Mouse (Mus musculus) brain, embryonic 18.5 days (tissue): ENCODE measurements around the gene Hadh.
A peak's percentile ranks its signal among the peaks of the same experiment; 100 is the strongest.

Source experiments
- DNase-seq: peaks from one replicate; pipeline ENCODE4 v3.0.0-alpha.2; 2012; ENCODE audit warnings: low read depth, low spot score

Hadh gene

GRCm38 (mm10) chr3:131228083-131228482 lies 43.8 kb downstream of the Hadh start:
- no peak for DNase-seq

DNA sequence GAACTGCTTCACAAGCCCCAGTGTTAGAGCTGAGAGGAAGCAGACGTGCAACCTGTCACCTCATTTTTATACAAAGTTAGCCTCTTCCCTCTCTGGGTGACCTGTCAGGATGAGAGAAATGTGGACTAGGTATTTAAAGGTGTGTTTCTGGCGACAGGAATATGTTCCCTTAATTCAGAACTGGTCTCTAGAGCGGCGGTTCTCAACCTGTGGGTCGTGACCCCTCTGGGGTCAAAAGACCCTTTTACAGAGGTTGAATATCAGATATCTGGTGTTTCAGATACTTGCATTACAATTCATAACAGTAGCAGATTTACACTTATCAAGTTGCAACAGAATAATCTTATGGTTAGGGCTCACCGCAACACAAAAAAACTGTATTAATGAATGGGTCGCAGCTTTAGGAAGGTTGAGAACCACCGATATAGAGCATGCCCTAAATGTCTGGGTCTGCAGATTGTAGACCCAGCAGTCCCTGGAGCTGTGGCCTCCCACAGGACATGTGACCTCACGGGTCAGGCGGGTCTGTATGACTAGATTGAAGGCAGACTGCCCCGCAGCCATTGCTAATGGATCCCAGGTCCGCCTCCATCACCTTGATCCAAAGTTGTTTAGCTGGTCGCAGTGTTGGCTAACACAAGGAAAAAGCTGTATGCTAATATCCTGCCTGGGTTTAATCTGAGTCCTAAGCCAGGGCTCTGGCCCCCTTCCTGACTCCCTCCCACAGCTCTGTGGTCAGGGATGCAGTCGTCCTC lies 53.1 kb downstream of the Hadh start:
- DNase-seq = no peak

DNA sequence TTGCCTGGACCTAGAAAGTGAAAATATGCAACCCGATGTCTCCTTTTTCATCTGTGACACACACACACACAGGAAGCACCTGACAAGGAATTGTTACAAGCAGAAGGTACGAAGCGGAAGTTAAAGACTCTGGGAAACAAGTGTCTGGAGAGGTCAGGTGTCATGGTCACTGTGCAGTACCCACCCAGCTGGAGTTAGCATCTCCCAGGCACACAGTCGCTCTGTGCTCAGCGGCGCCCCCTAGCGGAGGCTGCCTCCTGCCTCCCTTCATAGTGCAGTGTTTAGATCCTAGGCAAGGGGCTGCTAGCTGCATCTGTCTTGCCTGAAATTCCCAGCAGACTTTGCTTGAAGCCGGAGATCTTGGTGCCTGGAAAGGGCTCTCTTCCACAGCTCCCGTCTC lies 57.1 kb downstream of the Hadh start:
- no peak for DNase-seq

- DNase-seq = no peak
These were observed 57.7 kb downstream of the Hadh start for GRCm38 (mm10) chr3:131214060-131214658.

GRCm38 (mm10) chr3:131212200-131212599 lies 59.7 kb downstream of the Hadh start:
- DNase-seq = no peak

DNA sequence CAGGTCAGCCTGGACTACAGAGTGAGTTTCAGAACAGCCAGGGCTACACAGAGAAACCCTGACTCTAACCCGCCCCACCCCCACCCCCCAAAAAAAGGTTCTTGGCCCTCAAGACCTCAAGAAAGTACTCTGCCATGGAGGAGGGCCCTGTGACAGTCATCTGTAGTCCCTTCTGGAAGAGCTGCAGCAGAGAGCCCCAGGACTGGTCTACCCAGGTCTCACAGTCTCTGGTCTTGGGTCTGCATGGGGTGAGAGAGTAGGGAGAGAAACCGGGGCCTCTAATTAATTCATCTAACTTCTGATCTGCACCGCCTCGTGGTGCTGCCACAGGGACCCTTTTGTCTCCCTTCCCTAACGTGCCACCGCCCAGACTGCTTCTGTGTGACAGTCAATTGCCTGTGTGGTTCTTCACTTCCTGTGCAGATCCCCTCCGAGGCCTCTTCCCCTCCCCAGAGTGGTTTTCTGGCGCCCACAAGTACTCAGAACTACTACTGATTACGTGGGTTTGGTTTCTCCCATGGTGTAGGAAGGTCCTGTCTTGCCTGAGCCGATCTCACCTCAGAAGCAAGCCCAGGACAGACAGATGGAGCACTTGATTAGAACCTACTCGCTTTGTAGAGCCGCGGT lies 63.5 kb downstream of the Hadh start:
- DNase-seq = no peak

DNA sequence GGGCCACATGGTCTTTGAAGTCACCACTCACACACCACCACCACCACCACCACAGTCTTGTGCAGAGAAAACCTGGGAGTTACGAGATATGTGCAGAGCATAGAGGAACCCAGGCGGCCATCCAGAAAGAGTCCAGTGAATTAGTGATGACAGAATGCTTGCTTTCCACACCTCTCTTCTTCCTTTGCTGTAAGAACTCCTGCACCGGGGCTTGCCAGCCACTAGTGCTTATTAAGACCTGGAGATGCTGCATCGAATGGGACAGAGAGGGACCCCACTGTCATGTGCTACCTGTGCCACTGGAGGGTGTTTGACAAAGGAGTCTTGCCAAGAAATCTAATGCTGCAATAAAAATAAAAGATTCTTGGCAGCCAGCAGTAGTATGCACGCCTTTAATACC lies 64.1 kb downstream of the Hadh start:
- no peak for DNase-seq

- DNase-seq = no peak
These were observed 69.6 kb downstream of the Hadh start for GRCm38 (mm10) chr3:131202311-131202710.

DNA sequence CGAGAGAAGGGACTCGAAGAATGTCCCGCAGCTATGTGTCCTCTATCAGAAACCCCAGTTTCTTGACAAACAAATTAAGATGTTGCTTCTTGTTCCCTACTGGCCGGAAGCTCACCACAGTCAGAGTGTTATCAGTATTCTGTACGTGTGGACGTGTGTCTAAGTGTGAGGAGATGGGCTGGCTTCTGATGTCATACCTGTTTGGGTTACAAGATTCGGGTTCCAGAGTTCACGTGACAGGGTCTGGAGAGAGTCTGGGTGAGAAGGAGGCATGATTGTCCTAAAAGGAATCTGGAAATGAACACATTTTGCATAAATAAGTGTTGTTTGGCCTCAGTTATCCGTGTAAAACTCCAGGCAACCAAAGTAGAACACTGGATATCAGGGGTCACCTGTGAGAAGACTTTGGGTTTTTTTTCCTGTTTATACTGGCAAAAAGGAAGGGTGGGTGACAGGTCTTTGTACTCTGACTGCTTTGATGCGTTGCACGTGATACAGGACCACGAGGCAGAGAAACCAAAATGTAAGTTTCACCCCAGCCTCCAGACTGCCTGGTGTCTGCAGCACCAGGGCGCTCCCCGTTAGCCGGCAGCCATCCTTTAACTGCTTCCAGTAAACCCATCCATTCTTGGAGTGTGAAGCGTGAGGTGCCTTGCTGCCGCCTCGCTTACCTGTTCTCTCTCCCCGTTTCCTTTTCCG lies 72.2 kb downstream of the Hadh start:
- no peak for DNase-seq

- peak; percentile 16 for DNase-seq
These were observed 72.9 kb downstream of the Hadh start for GRCm38 (mm10) chr3:131198991-131199390.

- no peak for DNase-seq
These were observed 75.3 kb downstream of the Hadh start for GRCm38 (mm10) chr3:131196507-131197019.

GRCm38 (mm10) chr3:131196050-131196449 lies 75.9 kb downstream of the Hadh start:
- DNase-seq = no peak

GRCm38 (mm10) chr3:131191454-131191853 lies 80.4 kb downstream of the Hadh start:
- no peak for DNase-seq

DNA sequence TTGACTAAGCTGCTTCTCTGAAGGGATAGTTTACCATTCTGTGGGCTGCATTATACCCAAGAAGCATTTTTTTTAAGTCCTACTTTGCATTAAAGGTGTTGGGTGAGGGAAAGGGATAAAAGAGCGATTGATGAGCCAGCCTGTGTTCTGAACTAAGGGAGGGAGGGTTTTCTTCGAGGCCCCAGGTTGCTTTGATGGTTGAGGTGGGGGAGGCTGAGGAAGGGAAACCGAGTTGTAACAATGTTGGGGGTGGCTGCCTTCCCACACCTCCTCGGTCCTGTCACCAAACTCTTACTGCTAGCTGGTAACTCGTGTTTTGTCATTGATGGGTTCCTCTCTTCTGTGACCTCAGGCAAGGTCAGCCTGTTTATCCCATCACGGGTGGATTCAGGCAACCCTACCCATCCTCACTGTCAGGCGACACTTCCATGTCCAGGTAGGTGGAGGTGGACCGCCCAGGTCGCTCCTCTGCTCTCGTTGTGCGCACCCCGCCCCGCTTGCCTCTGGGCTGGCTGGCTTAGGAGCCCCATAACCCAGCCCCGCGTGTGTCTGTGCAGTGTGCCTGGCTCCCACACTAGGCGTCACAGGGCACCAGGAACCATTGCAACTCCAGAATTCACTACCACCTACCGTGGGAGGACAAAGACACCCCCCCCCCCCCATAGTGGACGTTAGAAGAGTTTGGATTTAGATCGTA lies 81.1 kb downstream of the Hadh start:
- no peak for DNase-seq

GRCm38 (mm10) chr3:131190239-131190638 lies 81.7 kb downstream of the Hadh start:
- DNase-seq = no peak

GRCm38 (mm10) chr3:131186193-131186592 lies 85.7 kb downstream of the Hadh start:
- no peak for DNase-seq
